8 mouse cellular contexts compared by ENCODE assay signal in genomic region chr16:32915292-32916068, GRCm38 (mm10). TPM values are rescaled to one million over a fixed set of nuclear protein-coding genes. Genes with fewer than 3 reads are reported as not detected.
DNase-seq lines count a peak whose midpoint lies in the region; ATAC-seq lines count a peak whose summit lies in the region.

No protein-coding gene starts in this region.

- no peak for ATAC-seq in heart, embryonic 15.5 days (replicated peaks; ENCODE audit: insufficient number of reproducible peaks, insufficient read depth, low FRiP score, low read depth)
- no peak for ATAC-seq in hindbrain, embryonic 13.5 days (ENCODE audit: low FRiP score)
- no peak for ATAC-seq in midbrain, embryonic 14.5 days (ENCODE audit: low FRiP score, low TSS enrichment)
- no peak for ATAC-seq in erythroid progenitor cell, adult 5-6 weeks (replicated peaks; ENCODE audit: low FRiP score, poor library complexity, severe bottlenecking)

- intact Hi-C loops in heart, postnatal 36 days (cut with DNase I), result loop anchor here (2.0 kb wide), 1 partner anchor 39 kb away; the partner anchor contains the start of genes Fyttd1 and Rubcn
- intact Hi-C loops in left cerebral cortex, postnatal 4 days (cut with DNase I), result no loop called here

- no peak overlapping the region for H3K9ac ChIP-seq in heart, embryonic 15.5 days
- no peak overlapping the region for H3K9ac ChIP-seq in hindbrain, embryonic 13.5 days
- H3K9ac ChIP-seq in midbrain, embryonic 14.5 days (replicated peaks; ENCODE audit: low read length), result no peak overlapping the region

- no peaks in the 10 kb centered on the region for H3K9me3 ChIP-seq in heart, embryonic 15.5 days (replicated peaks)
- H3K9me3 ChIP-seq in hindbrain, embryonic 13.5 days, result no peaks in the 10 kb centered on the region
- no peaks in the 10 kb centered on the region for H3K9me3 ChIP-seq in midbrain, embryonic 14.5 days (ENCODE audit: control insufficient read depth, low read length)

- 70% methylated on average over 9 of the region's 9 CpGs for WGBS in heart, embryonic 15.5 days
- 73% methylated on average over 9 of the region's 9 CpGs for WGBS in hindbrain, embryonic 13.5 days
- 75% methylated on average over 9 of the region's 9 CpGs for WGBS in midbrain, embryonic 14.5 days

- H3K4me2 ChIP-seq in heart, embryonic 15.5 days, result peak overlapping the region; percentile 79
- peak overlapping the region; percentile 74 for H3K4me2 ChIP-seq in hindbrain, embryonic 13.5 days
- H3K4me2 ChIP-seq in midbrain, embryonic 14.5 days (ENCODE audit: low read length), result peak overlapping the region; percentile 69

- no peak for DNase-seq in heart, postnatal 36 days
- peak; percentile 14 for DNase-seq in MN1 (ENCODE audit: low spot score)
- DNase-seq in midbrain, embryonic 14.5 days, result no peak
- DNase-seq in left cerebral cortex, postnatal 4 days, result no peak
- DNase-seq in ovary, postnatal 10 days (ENCODE audit: low spot score), result no peak

- no peaks in the 10 kb centered on the region for H3K27me3 ChIP-seq in heart, embryonic 15.5 days
- no peaks in the 10 kb centered on the region for H3K27me3 ChIP-seq in hindbrain, embryonic 13.5 days
- H3K27me3 ChIP-seq in midbrain, embryonic 14.5 days (ENCODE audit: control insufficient read depth, insufficient read depth, low read length), result no peaks in the 10 kb centered on the region

- peak overlapping the region; percentile 21 for H3K4me3 ChIP-seq in heart, embryonic 15.5 days
- peak overlapping the region; percentile 76 for H3K4me3 ChIP-seq in hindbrain, embryonic 13.5 days
- peak overlapping the region; percentile 95 for H3K4me3 ChIP-seq in midbrain, embryonic 14.5 days (replicated peaks; ENCODE audit: low read depth, low read length)

- H3K36me3 ChIP-seq in heart, embryonic 15.5 days, result no peaks in the 10 kb centered on the region
- no peaks in the 10 kb centered on the region for H3K36me3 ChIP-seq in hindbrain, embryonic 13.5 days
- 0 out of 2 replicates have a peak, but pooled peaks cover 2% of the 10 kb centered on the region for H3K36me3 ChIP-seq in midbrain, embryonic 14.5 days (ENCODE audit: control insufficient read depth, insufficient read depth, low read length)

- no peak overlapping the region for H3K27ac ChIP-seq in heart, embryonic 15.5 days
- H3K27ac ChIP-seq in hindbrain, embryonic 13.5 days, result no peak overlapping the region
- no peak overlapping the region for H3K27ac ChIP-seq in midbrain, embryonic 14.5 days (replicated peaks; ENCODE audit: low read depth, low read length)

- H3K4me1 ChIP-seq in heart, embryonic 15.5 days (replicated peaks), result peaks cover 9% of the 10 kb centered on the region; the same call in 1 of the 2 replicates
- peaks cover 17% of the 10 kb centered on the region for H3K4me1 ChIP-seq in hindbrain, embryonic 13.5 days (replicated peaks)
- H3K4me1 ChIP-seq in midbrain, embryonic 14.5 days (ENCODE audit: control insufficient read depth, insufficient read depth, low read length), result peaks cover 8% of the 10 kb centered on the region; the same call in 1 of the 2 replicates

RNA-seq across cellular contexts. Expression of gene Lrch3, which starts 1.6 kb away (rescaled TPM):
- 15.0 and 15.8 TPM in 2 replicates for polyA plus RNA-seq in heart, embryonic 15.5 days (2015; fragmentation: Nextera tagmentation; extraction: Ambion mirVana)
- 10 to 100 TPM; 24.6 to 25.4 TPM for total RNA-seq in heart, postnatal 36 days (2021)
- polyA plus RNA-seq in hindbrain, embryonic 13.5 days (2015; fragmentation: Nextera tagmentation; extraction: Ambion mirVana), result 47.3 and 51.3 TPM in 2 replicates
- 35.2 and 51.7 TPM in 2 replicates for polyA plus RNA-seq in midbrain, embryonic 14.5 days (2014; fragmentation: Nextera tagmentation; extraction: Ambion mirVana)
- 12.6 and 17.6 TPM in 2 replicates for total RNA-seq in erythroid progenitor cell, adult 5-6 weeks (2015; ENCODE audit: low replicate concordance)
- 19.9 and 22.3 TPM in 2 replicates for total RNA-seq in erythroid progenitor cell, adult 5-6 weeks (2017; ENCODE audit: low replicate concordance)
- total RNA-seq in left cerebral cortex, postnatal 4 days (2021), result 10 to 100 TPM; 46.9 to 47.9 TPM

RNA-seq across cellular contexts. Expression of gene Rubcn, which starts 37.9 kb away (rescaled TPM):
- 27.0 and 34.0 TPM in 2 replicates for polyA plus RNA-seq in heart, embryonic 15.5 days (2015; fragmentation: Nextera tagmentation; extraction: Ambion mirVana)
- 10 to 100 TPM; 35.1 to 35.9 TPM for total RNA-seq in heart, postnatal 36 days (2021)
- 26.1 and 28.8 TPM in 2 replicates for polyA plus RNA-seq in hindbrain, embryonic 13.5 days (2015; fragmentation: Nextera tagmentation; extraction: Ambion mirVana)
- 30.0 TPM in 2 replicates for polyA plus RNA-seq in midbrain, embryonic 14.5 days (2014; fragmentation: Nextera tagmentation; extraction: Ambion mirVana)
- total RNA-seq in erythroid progenitor cell, adult 5-6 weeks (2015; ENCODE audit: low replicate concordance), result 6.5 and 13.0 TPM in 2 replicates
- total RNA-seq in erythroid progenitor cell, adult 5-6 weeks (2017; ENCODE audit: low replicate concordance), result 6.0 and 7.9 TPM in 2 replicates
- total RNA-seq in left cerebral cortex, postnatal 4 days (2021), result 10 to 100 TPM; 72.4 to 78.3 TPM

RNA-seq across cellular contexts. Expression of gene Fyttd1, which starts 38.2 kb away (rescaled TPM):
- polyA plus RNA-seq in heart, embryonic 15.5 days (2015; fragmentation: Nextera tagmentation; extraction: Ambion mirVana), result 101 and 125 TPM in 2 replicates
- 100 to 1,000 TPM in 1 of 2 experiments, 10 to 100 TPM in 1; 98.9 to 101 TPM for total RNA-seq in heart, postnatal 36 days (2021)
- 110 and 119 TPM in 2 replicates for polyA plus RNA-seq in hindbrain, embryonic 13.5 days (2015; fragmentation: Nextera tagmentation; extraction: Ambion mirVana)
- polyA plus RNA-seq in midbrain, embryonic 14.5 days (2014; fragmentation: Nextera tagmentation; extraction: Ambion mirVana), result 167 and 171 TPM in 2 replicates
- 5.8 and 11.3 TPM in 2 replicates for total RNA-seq in erythroid progenitor cell, adult 5-6 weeks (2015; ENCODE audit: low replicate concordance)
- 7.4 and 19.7 TPM in 2 replicates for total RNA-seq in erythroid progenitor cell, adult 5-6 weeks (2017; ENCODE audit: low replicate concordance)
- 100 to 1,000 TPM; 120 to 139 TPM for total RNA-seq in left cerebral cortex, postnatal 4 days (2021)

Comparison
In these comparisons a context has a peak if more than half of its experiments do, and no peak if none do; other contexts are left out.
1. H3K4me3 ChIP-seq: peak in every context shown above with its lines; median percentile 95 in midbrain, embryonic 14.5 days; 76 in hindbrain, embryonic 13.5 days; 21 in heart, embryonic 15.5 days.
2. RNA of gene Fyttd1, which starts 38.2 kb away (total RNA-seq): 120 to 139 TPM in left cerebral cortex, postnatal 4 days and 98.9 to 101 TPM in heart, postnatal 36 days; 5.8 to 19.7 TPM in erythroid progenitor cell, adult 5-6 weeks; every median in the first group is over 4 times any median in the second.
3. Peak in every context shown above with its lines, with median percentiles within 50 percentile points of each other: H3K4me2 ChIP-seq.